Mouse (Mus musculus) erythroblast, embryonic 14.5 days (primary cell): Measurements from ENCODE around the gene Rnf185. TPM values are rescaled to one million over a fixed set of nuclear protein-coding genes. Genes with fewer than 3 reads are reported as not detected.

Experiments used
- H3K27me3 ChIP-seq: 2 replicates; pipeline ENCODE4 v1.6.1; 2012; ENCODE audit warnings: inconsistent platforms; ENCODE audit not compliant: control insufficient read depth
- H3K36me3 ChIP-seq: 2 replicates; pipeline ENCODE4 v1.6.1; 2012; ENCODE audit warnings: mild to moderate bottlenecking, inconsistent platforms; ENCODE audit not compliant: control insufficient read depth
- H3K4me1 ChIP-seq: 2 replicates; pipeline ENCODE4 v1.6.1; 2012; ENCODE audit warnings: inconsistent platforms; ENCODE audit not compliant: control insufficient read depth
- H3K4me3 ChIP-seq: replicated peaks from 2 replicates; pipeline ENCODE3; 2012; ENCODE audit warnings: moderate library complexity, mild to moderate bottlenecking, inconsistent platforms
- H3K9me3 ChIP-seq: 2 replicates; pipeline ENCODE4 v1.6.1; 2012; ENCODE audit warnings: low read length, inconsistent platforms, mixed read lengths; ENCODE audit not compliant: control insufficient read depth
- GATA1 ChIP-seq: IDR thresholded peaks from 2 replicates; pipeline ENCODE4 v1.6.1; 2012; ENCODE audit warnings: low read length, inconsistent platforms, mixed read lengths
- TAL1 ChIP-seq: IDR thresholded peaks from 3 replicates; pipeline ENCODE4 v1.6.1; 2012; ENCODE audit warnings: low read length, inconsistent platforms, mixed read lengths
- polyA plus RNA-seq: library from polyadenylated mRNA; stranded (reverse); fragments of >175 nt; gene quantifications from 2 replicates; pipeline ENCODE4 v1.2.3, GENCODE M21; 2012

The Rnf185 gene
- polyA plus RNA-seq, 1 experiment = 0.08 TPM

GRCm38 (mm10) chr11:3483980-3484642 is 31.9 kb upstream of the Rnf185 start:
- H3K4me3 ChIP-seq = no peak overlapping the region
- no peaks in the 10 kb centered on the region for H3K9me3 ChIP-seq
- no peaks in the 10 kb centered on the region for H3K36me3 ChIP-seq
- H3K27me3 ChIP-seq = no peaks in the 10 kb centered on the region
- TF ChIP-seq TAL1 = no peak
- no peak for TF ChIP-seq GATA1
- peaks cover under 1% of the 10 kb centered on the region; the same call in 1 of the 2 replicates for H3K4me1 ChIP-seq

GRCm38 (mm10) chr11:3475489-3475888 is 23.3 kb upstream of the Rnf185 start:
- Histone ChIP-seq H3K27me3 (no peaks in the 10 kb centered on the region), H3K4me3 (no peak overlapping the region), H3K36me3 (no peaks in the 10 kb centered on the region), H3K9me3 (no peaks in the 10 kb centered on the region), H3K4me1 (no peaks in the 10 kb centered on the region)
- TF ChIP-seq TAL1 (no peak), GATA1 (no peak)

DNA sequence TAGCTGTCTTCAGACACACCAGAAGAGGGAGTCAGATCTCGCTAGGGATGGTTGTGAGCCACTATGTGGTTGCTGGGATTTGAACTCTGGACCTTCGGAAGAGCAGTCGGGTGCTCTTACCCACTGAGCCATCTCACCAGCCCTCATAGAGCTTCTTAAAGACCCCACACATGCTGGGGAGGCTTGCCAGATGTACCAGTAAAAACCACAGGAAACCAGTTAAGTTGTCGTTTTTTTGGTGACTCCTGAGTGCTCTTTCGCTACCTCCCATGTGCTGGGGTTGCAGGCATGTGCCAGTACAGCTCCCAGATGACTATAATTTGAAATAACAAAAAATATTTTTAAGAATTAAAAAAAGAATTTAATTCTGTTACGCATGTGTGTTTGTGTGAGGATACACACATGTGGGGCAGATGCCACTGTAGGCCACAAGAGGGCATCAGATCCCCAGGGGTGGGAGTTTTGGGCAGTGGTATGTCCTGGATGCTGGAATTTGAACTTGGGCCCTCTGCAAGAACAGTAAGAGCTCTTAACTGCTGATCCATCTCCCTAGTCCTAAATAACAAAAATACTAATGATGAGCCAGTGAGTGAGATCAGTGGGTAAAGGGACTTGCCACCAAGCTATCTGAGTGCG is 22.4 kb upstream of the Rnf185 start:
- Histone ChIP-seq H3K27me3 (no peaks in the 10 kb centered on the region), H3K4me1 (no peaks in the 10 kb centered on the region), H3K36me3 (no peaks in the 10 kb centered on the region), H3K9me3 (no peaks in the 10 kb centered on the region), H3K4me3 (no peak overlapping the region)
- no peak for TF ChIP-seq TAL1

DNA sequence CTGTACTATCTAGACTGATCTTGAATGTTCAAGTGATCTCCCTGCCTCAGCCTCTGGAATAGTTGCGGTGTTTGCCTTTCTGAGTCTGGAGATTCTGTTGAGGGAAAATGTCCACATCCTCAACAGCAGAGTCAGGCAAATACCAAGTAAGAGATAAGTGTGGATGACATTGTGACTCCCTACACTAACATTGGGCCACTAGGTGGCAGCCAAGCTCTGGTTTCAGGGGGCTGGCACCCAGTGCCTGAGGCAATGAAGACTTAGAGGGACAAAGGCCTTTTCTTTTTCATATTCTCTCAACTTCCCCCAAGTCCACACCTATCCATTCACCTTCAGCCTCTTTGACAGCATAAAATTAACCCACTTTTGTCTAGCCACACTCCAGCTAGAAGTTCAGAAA is 20.3 kb upstream of the Rnf185 start:
- H3K9me3 ChIP-seq = no peaks in the 10 kb centered on the region
- no peak overlapping the region for H3K4me3 ChIP-seq
- TF ChIP-seq GATA1 (no peak), TAL1 (no peak)
- H3K36me3 ChIP-seq = no peaks in the 10 kb centered on the region
- H3K27me3 ChIP-seq = no peaks in the 10 kb centered on the region
- H3K4me1 ChIP-seq = no peaks in the 10 kb centered on the region

DNA sequence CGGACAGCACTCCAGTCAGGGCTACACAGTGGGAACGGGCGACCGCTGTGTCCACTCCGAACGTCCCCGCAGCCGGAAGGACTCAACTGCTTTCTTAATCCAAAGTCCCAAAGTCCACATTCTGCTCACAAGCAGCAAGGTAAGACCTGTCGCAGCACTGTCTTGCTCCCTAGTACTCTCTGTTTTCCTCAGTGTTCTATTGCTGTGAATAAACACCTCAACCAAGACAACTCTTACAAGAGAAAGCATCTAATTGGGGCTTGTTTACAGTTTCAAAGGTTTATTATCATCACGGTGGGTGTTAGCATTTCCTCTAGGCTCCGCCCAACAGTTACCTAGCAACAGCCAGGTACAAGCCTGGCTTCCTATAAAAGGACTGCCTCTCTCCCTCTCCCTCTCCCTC is 19.3 kb upstream of the Rnf185 start:
- Histone ChIP-seq H3K4me3 (no peak overlapping the region), H3K27me3 (no peaks in the 10 kb centered on the region), H3K36me3 (no peaks in the 10 kb centered on the region), H3K9me3 (no peaks in the 10 kb centered on the region), H3K4me1 (no peaks in the 10 kb centered on the region)
- TF ChIP-seq TAL1 (no peak), GATA1 (no peak)

GRCm38 (mm10) chr11:3462846-3463245 is 10.7 kb upstream of the Rnf185 start:
- H3K36me3 ChIP-seq = no peaks in the 10 kb centered on the region
- H3K27me3 ChIP-seq = no peaks in the 10 kb centered on the region
- no peaks in the 10 kb centered on the region for H3K4me1 ChIP-seq
- TF ChIP-seq TAL1 = no peak
- TF ChIP-seq GATA1 = no peak
- no peaks in the 10 kb centered on the region for H3K9me3 ChIP-seq
- no peak overlapping the region for H3K4me3 ChIP-seq

GRCm38 (mm10) chr11:3459105-3459468 is 6.9 kb upstream of the Rnf185 start:
- Histone ChIP-seq H3K27me3 (no peaks in the 10 kb centered on the region), H3K4me3 (no peak overlapping the region), H3K4me1 (peaks cover 2% of the 10 kb centered on the region), H3K36me3 (peaks cover 9% of the 10 kb centered on the region), H3K9me3 (no peaks in the 10 kb centered on the region)
- TF ChIP-seq TAL1 (no peak), GATA1 (no peak)

DNA sequence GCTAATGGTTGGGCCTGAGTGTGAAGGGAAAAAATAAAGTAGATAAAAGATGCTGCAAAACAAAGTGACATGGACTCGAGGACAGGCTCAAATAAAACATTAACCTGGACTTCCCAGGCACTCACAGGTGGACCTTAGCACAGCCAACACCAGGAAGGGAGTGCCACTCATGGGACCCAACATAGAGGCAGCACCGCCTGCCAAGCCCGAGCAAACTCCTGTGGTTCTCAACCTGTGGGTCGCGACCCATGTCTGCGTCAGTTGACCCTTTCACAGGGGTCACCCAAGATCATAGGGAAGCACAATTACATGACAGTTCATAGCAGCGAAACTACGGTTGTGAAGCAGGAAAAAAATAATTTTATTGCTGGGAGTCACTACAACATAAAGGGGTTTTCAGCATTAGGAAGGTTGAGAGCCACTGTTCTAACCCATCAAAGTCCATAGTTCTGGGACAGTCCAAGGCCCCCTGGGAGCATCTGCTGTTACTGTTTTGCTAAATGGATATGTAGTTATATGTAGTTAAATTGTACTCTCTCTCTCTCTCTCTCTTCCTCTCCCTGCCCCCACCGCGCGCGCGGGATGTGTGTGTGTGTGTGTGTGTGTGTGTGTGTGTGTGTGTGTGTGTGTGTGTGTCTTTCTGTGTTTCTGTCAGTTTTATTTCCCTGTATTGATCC is 6.4 kb upstream of the Rnf185 start:
- H3K4me3 ChIP-seq = no peak overlapping the region
- peaks cover 3% of the 10 kb centered on the region for H3K4me1 ChIP-seq
- TF ChIP-seq TAL1 (no peak), GATA1 (no peak)
- H3K36me3 ChIP-seq = peaks cover 9% of the 10 kb centered on the region
- H3K27me3 ChIP-seq = no peaks in the 10 kb centered on the region
- H3K9me3 ChIP-seq = no peaks in the 10 kb centered on the region

DNA sequence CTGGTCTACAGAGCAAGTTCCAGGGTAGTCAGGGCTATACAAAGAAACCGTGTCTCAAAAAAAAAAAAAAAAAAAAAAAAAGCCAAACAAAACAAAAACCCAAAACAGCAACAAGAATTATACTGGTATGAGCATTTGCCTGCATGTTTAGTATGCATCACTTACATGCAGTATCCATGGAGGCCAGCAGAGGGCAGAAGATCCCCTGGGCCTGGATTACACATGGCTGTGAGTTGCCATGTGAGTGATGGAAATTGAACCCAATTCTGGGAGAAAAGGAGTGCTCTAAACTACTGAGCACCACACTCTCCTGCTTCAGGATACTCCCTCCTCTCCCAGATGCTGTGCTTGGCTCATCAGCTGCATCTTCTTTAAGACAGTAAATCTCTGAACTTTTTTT is 4.2 kb upstream of the Rnf185 start:
- no peak for TF ChIP-seq GATA1
- TF ChIP-seq TAL1 = no peak
- H3K36me3 ChIP-seq = peaks cover 9% of the 10 kb centered on the region
- H3K27me3 ChIP-seq = no peaks in the 10 kb centered on the region

More for the DNA sequence above, 4.2 kb upstream of the Rnf185 start:
- Histone ChIP-seq H3K9me3 (no peaks in the 10 kb centered on the region), H3K4me3 (no peak overlapping the region), H3K4me1 (peaks cover 21% of the 10 kb centered on the region)
